Mouse (Mus musculus): ENCODE results near the gene Olfr535.
"Not testable (repeated sequence)": the region's sequence is repeated elsewhere in the genome, so short reads cannot be mapped to it uniquely, and the experiment has no call there.

The Olfr535 gene

GRCm38 (mm10) chr7:140483916-140484315 is at the start of gene Olfr535:
Gene Olfr535, plus strand, starts transcription at chr7:140484216.
- DNase-seq = no peak

- DNase-seq = no peak
These were observed 40.9 kb upstream of the Olfr535 start for GRCm38 (mm10) chr7:140443141-140443540.

GRCm38 (mm10) chr7:140463070-140463469 is 20.9 kb upstream of the Olfr535 start, which contains the start of gene Olfr533:
Gene Olfr533, plus strand, starts transcription at chr7:140463370.
- DNase-seq = not testable (repeated sequence)

- DNase-seq = no peak
These were observed 6.1 kb upstream of the Olfr535 start for GRCm38 (mm10) chr7:140477886-140478285.

- no peak for DNase-seq
These were observed 5.3 kb upstream of the Olfr535 start for GRCm38 (mm10) chr7:140478733-140479132.

GRCm38 (mm10) chr7:140488981-140489380 is 5.0 kb downstream of the Olfr535 start:
- DNase-seq = no peak

- no peak for DNase-seq
These were observed 10.2 kb downstream of the Olfr535 start for GRCm38 (mm10) chr7:140494231-140494630.

GRCm38 (mm10) chr7:140494702-140495101 is 10.7 kb downstream of the Olfr535 start:
- DNase-seq = no peak

GRCm38 (mm10) chr7:140507346-140508021 is 23.5 kb downstream of the Olfr535 start, which contains the start of gene Olfr536:
Gene Olfr536, minus strand, starts transcription at chr7:140507396.
- not testable (repeated sequence) for DNase-seq

GRCm38 (mm10) chr7:140539746-140540145 is 55.7 kb downstream of the Olfr535 start:
- DNase-seq = no peak

Data from liver (tissue).